Mouse (Mus musculus): Measurements from ENCODE around the gene Grsf1.

DNA sequence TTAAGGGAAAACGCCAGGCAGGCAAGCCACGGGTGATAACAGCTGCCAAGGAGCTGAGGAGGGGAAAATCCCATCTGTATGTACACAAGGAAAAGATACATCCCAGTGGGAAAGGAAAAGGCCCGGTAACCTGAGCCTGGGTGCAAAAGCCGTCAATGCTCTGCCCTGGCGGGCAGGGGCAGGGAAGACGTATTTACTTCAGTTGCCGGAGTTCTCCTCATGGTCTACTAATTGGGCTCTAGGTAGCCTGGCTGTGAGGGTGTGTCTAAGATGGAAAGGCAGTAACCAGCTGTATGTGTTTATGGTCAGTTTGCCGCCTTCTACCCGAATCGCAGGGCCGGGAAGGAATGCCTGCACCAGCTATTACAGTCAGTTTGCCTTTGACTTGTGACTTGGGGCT lies 46.8 kb downstream of the Grsf1 start:
- TF ChIP-seq CTCF (IDR thresholded peaks at IDR 0.05; ENCODE audit: borderline replicate concordance, insufficient read depth, low read depth, low read length): no peak
- TF ChIP-seq POLR2A (IDR thresholded peaks at IDR 0.05; ENCODE audit: borderline replicate concordance, insufficient read depth, low read length): no peak

All from cerebellum, adult 2 months (tissue).